Mouse (Mus musculus): ENCODE data around the gene Chaf1a.

GRCm38 (mm10) chr17:56032831-56033230, 7.4 kb upstream of the Chaf1a start:
- TF ChIP-seq POLR2A (IDR thresholded peaks at IDR 0.05; ENCODE audit: insufficient read depth, low read depth, low read length) (no peak), CTCF (IDR thresholded peaks at IDR 0.05) (no peak), EP300 (IDR thresholded peaks at IDR 0.05; ENCODE audit: insufficient read depth, low read depth, low read length) (no peak)
